Mouse (Mus musculus) left cerebral cortex, adult 2 months (tissue): Measurements from ENCODE around the gene Olfr796. TPM values are rescaled to one million over a fixed set of nuclear protein-coding genes. Genes with fewer than 3 reads are reported as not detected.

Experiments
- DNase-seq, 2 experiments: peaks; one replicate each; pipeline ENCODE4 v3.0.0; 2021 to 2022; ENCODE audit warnings: low spot score in 2 of 2, mixed read lengths in 1 of 2; ENCODE audit errors: extremely low spot score in 1 of 2
- H3K27ac ChIP-seq: fragments of 200-600 bp; 2 replicates; pipeline ENCODE4 v1.8.1; 2022
- H3K4me3 ChIP-seq: fragments of 200-600 bp; 2 replicates; pipeline ENCODE4 v1.8.1; 2022
- CTCF ChIP-seq: fragments of 200-600 bp; IDR thresholded peaks from 2 replicates; pipeline ENCODE4 v1.8.1; 2022; ENCODE audit warnings: antibody characterized with exemption, mild to moderate bottlenecking, moderate library complexity
- intact Hi-C: fragments of 180-260 bp; cut with DNase I; formaldehyde crosslinking; loops from one replicate; pipeline ENCODE4 v1.15.1; 2025
- long read RNA-seq, 2 experiments: library from polyadenylated mRNA; stranded (forward); transcript quantifications; one replicate each; pipeline ENCODE4 v2.0.0; 2021; ENCODE audit warnings: borderline mapping rate in 2 of 2
- microRNA-seq, 2 experiments: library from miRNA; unstranded; fragments of <30 nt; microRNA quantifications; one replicate each; pipeline ENCODE4 v1.2.0; 2021
- total RNA-seq, 2 experiments: library from RNA; stranded (reverse); gene quantifications; 2 replicates each; pipeline ENCODE4 v1.2.3; 2021

Gene Olfr796
- not detected for total RNA-seq
- long read RNA-seq, experiment 1: 0 reads
- long read RNA-seq, experiment 2: 0 reads

DNA sequence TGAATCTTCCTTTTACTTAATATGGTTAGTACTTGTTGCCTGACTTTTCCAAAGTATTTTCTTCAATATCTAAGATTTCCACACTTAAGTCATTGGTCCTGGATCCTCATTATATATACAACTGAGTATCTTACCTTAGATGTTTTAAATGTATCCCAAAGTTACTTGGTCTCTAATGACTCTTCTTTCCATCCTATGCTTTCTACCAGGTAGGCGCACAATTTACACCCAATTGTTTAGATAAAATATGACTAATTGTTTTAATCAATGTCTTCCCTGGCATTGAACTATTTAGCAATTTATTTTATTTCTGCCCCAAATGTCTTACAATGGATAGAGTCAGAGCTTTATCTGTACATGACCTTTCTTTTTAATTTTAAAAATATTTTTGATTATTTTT, at the start of gene Olfr796:
Olfr796 (minus strand) TSS at position 101 of the 400 bp plus-strand sequence.
- no peak within 1 kb of the TSS for H3K27ac ChIP-seq
- H3K4me3 ChIP-seq: no peak within 1 kb of the TSS
- no peak for TF ChIP-seq CTCF
- intact Hi-C loops: no loop called here
- DNase-seq: no peak

GRCm38 (mm10) chr10:129657394-129657793, 45.0 kb upstream of the Olfr796 start, which contains the start of gene Olfr800:
TSS of gene Olfr800 (plus strand) at chr10:129657694.
- intact Hi-C loops: no loop called here
- Histone ChIP-seq H3K4me3 (no peak within 1 kb of the TSS), H3K27ac (no peak within 1 kb of the TSS)
- TF ChIP-seq CTCF: no peak
- DNase-seq: no peak

GRCm38 (mm10) chr10:129651763-129652162, 39.4 kb upstream of the Olfr796 start:
- TF ChIP-seq CTCF: no peak
- no peak for DNase-seq
- intact Hi-C loops: no loop called here
- H3K27ac ChIP-seq: no peak overlapping the region
- H3K4me3 ChIP-seq: no peak overlapping the region

GRCm38 (mm10) chr10:129637184-129637583, 24.8 kb upstream of the Olfr796 start, which contains the start of gene Olfr799:
TSS of gene Olfr799 (plus strand) at chr10:129637484.
- TF ChIP-seq CTCF: no peak
- no peak within 1 kb of the TSS for H3K4me3 ChIP-seq
- intact Hi-C loops: no loop called here
- H3K27ac ChIP-seq: no peak within 1 kb of the TSS
- DNase-seq: no peak

DNA sequence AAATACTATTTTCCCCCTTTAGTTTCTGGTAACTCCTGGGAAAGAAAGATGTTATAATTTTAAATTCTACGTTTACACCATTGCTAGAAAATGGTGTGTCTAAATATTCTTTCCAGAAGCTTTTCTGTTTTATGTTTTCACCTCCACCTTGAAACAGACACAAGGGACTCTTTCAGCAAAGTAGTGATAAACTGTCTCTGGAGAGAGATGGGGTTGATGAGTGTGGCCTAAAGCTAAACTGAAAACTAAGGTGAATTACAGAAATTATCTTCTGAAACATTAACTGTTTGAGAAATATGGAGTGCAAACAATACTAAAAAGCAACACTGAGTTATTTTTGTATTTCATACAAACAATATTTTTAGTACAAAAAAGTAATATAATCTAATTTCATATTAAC, 15.5 kb upstream of the Olfr796 start, which contains the start of gene Olfr798:
Olfr798 (minus strand) TSS at position 101 of the 400 bp plus-strand sequence.
- Histone ChIP-seq H3K27ac (no peak within 1 kb of the TSS), H3K4me3 (no peak within 1 kb of the TSS)
- intact Hi-C loops: no loop called here
- no peak for DNase-seq
- TF ChIP-seq CTCF: no peak

- Histone ChIP-seq H3K27ac (no peak overlapping the region), H3K4me3 (no peak overlapping the region)
- no peak for TF ChIP-seq CTCF
- intact Hi-C loops: no loop called here
- no peak for DNase-seq
These were observed 10.9 kb upstream of the Olfr796 start for GRCm38 (mm10) chr10:129623251-129623650.

DNA sequence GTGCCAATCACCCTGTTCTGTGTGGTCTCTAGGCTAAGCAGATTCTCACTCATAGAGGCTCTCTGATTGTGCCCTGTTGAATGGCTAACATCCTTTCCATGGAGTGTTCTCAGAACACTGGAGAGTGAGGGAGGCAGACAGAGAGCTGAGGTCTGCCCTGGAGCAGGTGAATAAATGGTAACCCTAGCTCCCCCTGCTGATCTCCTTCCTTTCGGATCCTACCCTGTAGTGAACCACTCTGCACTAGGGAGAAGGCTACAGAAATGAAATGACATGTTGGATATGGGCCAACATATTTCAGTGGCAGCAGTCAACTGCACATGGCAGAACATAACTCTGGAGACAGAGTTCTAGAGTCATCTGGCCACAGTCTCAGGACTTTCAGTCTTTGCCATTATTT, 9.4 kb upstream of the Olfr796 start:
- H3K27ac ChIP-seq: no peak overlapping the region
- intact Hi-C loops: no loop called here
- TF ChIP-seq CTCF: no peak
- DNase-seq: no peak
- no peak overlapping the region for H3K4me3 ChIP-seq

- Histone ChIP-seq H3K4me3 (no peak overlapping the region), H3K27ac (no peak overlapping the region)
- intact Hi-C loops: no loop called here
- DNase-seq: no peak
- no peak for TF ChIP-seq CTCF
These were observed 35.3 kb downstream of the Olfr796 start for GRCm38 (mm10) chr10:129577066-129577465.

GRCm38 (mm10) chr10:129567355-129567754, 45.0 kb downstream of the Olfr796 start, which contains the start of gene Olfr794:
TSS of gene Olfr794 (plus strand) at chr10:129567655.
- no peak for TF ChIP-seq CTCF
- Histone ChIP-seq H3K4me3 (no peak within 1 kb of the TSS), H3K27ac (no peak within 1 kb of the TSS)
- intact Hi-C loops: no loop called here
- DNase-seq: no peak

Small RNA genes within 50 kb of the gene (microRNA-seq; reads per million reads assigned to microRNA genes)
- gene Gm23252: 0 reads per million in 2 experiments

Other genes with a start within 250 kb of the Olfr796 start
- gene Olfr784, start 228.5 kb downstream of the Olfr796 start, total RNA-seq: under 1 TPM in 1 of 2 experiments, not detected in 1; 0.21 TPM
- gene Olfr785, start 207.1 kb downstream of the Olfr796 start, total RNA-seq: not detected
- not detected for gene Olfr786, start 185.3 kb downstream of the Olfr796 start, total RNA-seq
- not detected for gene Olfr787, start 150.7 kb downstream of the Olfr796 start, total RNA-seq
- not detected for gene Olfr788, start 141.6 kb downstream of the Olfr796 start, total RNA-seq
- gene Olfr789, start 127.8 kb downstream of the Olfr796 start, total RNA-seq: not detected
- gene Olfr790, start 114.1 kb downstream of the Olfr796 start, total RNA-seq: not detected
- not detected for gene Olfr791, start 90.8 kb downstream of the Olfr796 start, total RNA-seq
- gene Olfr792, start 73.4 kb downstream of the Olfr796 start, total RNA-seq: not detected
- gene Olfr794, start 44.9 kb downstream of the Olfr796 start, total RNA-seq: not detected
- not detected for gene Olfr798, start 15.4 kb upstream of the Olfr796 start, total RNA-seq
- gene Olfr799, start 24.9 kb upstream of the Olfr796 start, total RNA-seq: not detected
- gene Olfr800, start 45.1 kb upstream of the Olfr796 start, total RNA-seq: not detected
- not detected for gene Olfr801, start 61.3 kb upstream of the Olfr796 start, total RNA-seq
- under 1 TPM in 1 of 2 experiments, not detected in 1; 0.11 TPM for gene Olfr802, start 75.6 kb upstream of the Olfr796 start, total RNA-seq
- gene Olfr803, start 81.7 kb upstream of the Olfr796 start, total RNA-seq: not detected
- not detected for gene Olfr804, start 90.6 kb upstream of the Olfr796 start, total RNA-seq
- gene Olfr805, start 116.8 kb upstream of the Olfr796 start, total RNA-seq: not detected
- gene Olfr806, start 129.4 kb upstream of the Olfr796 start, total RNA-seq: not detected
- gene Olfr807, start 145.2 kb upstream of the Olfr796 start, total RNA-seq: not detected
- gene Olfr808, start 152.9 kb upstream of the Olfr796 start, total RNA-seq: not detected
- not detected for gene Olfr809, start 162.1 kb upstream of the Olfr796 start, total RNA-seq
- gene Olfr810, start 182.3 kb upstream of the Olfr796 start, total RNA-seq: not detected
- gene Olfr811, start 191.8 kb upstream of the Olfr796 start, total RNA-seq: not detected
- not detected for gene Olfr812, start 233.5 kb upstream of the Olfr796 start, total RNA-seq
- gene Olfr813, start 242.8 kb upstream of the Olfr796 start, total RNA-seq: not detected